Mouse (Mus musculus) G1E-ER4 (cell line): ENCODE measurements around the gene Stap2. TPM values are rescaled to one million over a fixed set of nuclear protein-coding genes. Genes with fewer than 3 reads are reported as not detected.

ENCODE experiments used
- GATA1 ChIP-seq: IDR thresholded peaks from one replicate; pipeline ENCODE4 v1.8.0; 2012; ENCODE audit warnings: low read length, inconsistent platforms
- polyA plus RNA-seq: library from polyadenylated mRNA; stranded (reverse); fragments of >175 nt; gene quantifications from 2 replicates; pipeline ENCODE4 v1.2.3, GENCODE M21; 2012

Stap2 gene
- polyA plus RNA-seq, 1 experiment: 0.06 TPM

GRCm38 (mm10) chr17:55959946-55960740, 45.2 kb downstream of the Stap2 start:
- TF ChIP-seq GATA1: no peak

DNA sequence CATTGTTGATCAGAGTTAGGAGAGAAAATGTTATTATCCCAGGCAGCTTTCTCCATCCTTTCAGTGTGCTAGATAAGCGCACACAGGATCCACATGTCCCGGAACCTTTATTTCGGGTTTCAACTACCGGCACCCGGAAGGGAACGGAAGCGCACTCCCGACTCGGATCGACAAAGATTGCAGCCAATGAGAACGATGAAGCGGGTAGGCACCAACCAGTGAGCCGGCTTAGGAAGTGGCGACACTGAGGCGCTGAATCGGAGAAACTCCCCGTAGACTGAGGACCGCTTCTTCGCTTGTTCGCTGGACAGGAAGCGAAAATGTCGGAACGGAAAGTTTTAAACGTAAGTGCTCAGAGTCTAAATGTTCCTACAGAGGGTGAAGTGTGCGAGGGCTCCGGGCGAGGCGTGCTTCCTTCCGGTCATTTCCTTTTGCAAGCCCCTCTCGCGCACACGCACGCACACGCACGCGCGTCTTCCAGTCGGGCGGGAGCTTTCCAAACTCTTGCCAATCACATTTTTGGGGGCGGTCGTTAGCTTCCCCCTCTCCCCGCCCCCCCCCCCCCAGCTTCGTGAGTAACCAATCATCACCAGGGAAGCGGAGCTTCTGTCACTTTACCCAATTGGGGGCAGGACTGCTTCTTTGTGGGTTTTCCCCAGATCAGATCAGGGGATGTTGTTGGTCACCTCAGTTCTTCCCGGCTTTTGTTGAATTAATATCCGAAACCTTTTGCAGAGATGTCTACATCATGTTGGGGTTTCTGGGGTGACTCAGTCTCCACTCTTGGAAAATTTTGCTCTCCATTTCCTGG, 46.3 kb downstream of the Stap2 start, which contains the start of gene Yju2:
Yju2 (plus strand) TSS at position 182 of the 811 bp plus-strand sequence.
- no peak for TF ChIP-seq GATA1

DNA sequence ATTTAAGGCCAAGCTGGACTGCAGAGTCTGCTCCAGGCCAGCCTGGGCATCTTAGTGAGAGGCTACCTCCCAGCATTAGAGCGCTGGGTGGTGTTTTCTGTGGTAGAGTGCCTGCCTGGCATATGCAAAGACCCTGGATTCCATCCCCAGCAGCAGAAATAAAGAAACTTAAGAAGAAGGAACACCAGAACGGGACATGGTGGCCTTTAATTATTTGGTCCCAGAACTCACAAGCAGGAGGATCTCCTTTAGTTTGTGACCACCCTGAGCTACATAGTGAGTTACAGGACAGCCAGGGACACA, 46.8 kb downstream of the Stap2 start:
- TF ChIP-seq GATA1: no peak

DNA sequence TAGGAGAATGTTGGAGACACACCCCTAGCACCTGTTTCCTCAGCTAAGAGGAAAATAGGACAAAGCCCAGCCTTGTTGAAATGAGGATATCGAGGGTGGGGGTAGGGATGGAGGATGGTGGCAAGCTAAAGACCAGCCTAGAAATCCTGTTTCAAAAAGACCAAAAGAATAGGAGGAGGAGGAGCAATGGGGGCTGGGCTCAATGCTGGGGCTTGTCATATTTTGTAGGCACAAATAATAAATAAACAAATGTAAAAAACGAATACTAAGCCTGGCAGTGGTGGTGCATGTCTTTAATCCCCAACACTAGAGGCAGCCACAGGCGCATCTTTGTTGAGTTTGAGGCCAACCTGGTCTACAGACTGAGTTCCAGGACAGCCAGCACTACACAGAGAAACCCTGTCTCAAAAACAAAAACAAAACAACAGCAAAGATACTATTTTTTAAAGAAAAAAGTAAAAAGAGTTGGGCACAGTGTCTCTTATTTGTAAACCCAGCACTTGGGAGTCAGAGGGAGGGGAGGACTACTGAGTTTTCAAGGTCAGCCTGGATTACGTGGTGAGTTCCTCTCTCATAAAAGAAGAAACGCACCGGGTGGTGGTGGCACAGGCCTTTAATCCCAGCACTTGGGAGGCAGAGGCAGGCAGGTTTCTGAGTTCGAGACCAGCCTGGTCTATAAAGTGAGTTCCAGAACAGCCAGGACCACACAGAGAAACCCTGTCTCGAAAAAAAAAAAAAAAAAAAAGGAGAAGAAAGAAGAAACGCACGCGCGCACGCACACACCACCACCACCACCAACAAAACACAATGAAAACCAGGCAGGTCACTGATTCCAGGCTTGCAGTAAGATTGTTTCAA, 47.4 kb downstream of the Stap2 start:
- no peak for TF ChIP-seq GATA1

GRCm38 (mm10) chr17:55957168-55957567, 48.2 kb downstream of the Stap2 start:
- no peak for TF ChIP-seq GATA1

GRCm38 (mm10) chr17:55956591-55956990, 48.8 kb downstream of the Stap2 start:
- no peak for TF ChIP-seq GATA1

GRCm38 (mm10) chr17:55956129-55956528, 49.3 kb downstream of the Stap2 start:
- TF ChIP-seq GATA1: no peak

DNA sequence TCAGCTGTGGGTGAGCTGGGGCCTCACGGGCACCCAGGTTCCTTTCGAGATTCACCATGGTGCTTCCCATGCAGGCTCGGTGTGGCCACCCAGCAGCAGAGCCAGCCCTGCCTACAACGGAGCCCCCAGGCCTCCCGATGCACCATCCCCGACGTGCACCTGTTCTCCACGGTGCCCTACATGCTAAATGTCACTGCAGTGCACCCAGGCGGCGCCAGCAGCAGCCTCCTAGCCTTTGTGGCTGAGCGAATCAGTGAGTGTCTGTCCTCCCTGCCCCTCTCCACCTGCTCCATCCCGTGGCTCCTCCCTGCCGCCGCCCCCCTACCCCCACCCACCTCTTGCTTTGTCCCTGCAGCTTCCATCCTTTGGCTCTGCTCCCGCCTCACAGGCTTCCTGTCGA, 51.2 kb downstream of the Stap2 start:
- TF ChIP-seq GATA1: no peak

GRCm38 (mm10) chr17:55953751-55954150, 51.6 kb downstream of the Stap2 start:
- no peak for TF ChIP-seq GATA1

- TF ChIP-seq GATA1: no peak
Observed at GRCm38 (mm10) chr17:55952447-55953027, 52.8 kb downstream of the Stap2 start, which contains the start of gene Ebi3. Ebi3 (plus strand) TSS chr17:55952640.

GRCm38 (mm10) chr17:55952041-55952440, 53.3 kb downstream of the Stap2 start:
- TF ChIP-seq GATA1: no peak

DNA sequence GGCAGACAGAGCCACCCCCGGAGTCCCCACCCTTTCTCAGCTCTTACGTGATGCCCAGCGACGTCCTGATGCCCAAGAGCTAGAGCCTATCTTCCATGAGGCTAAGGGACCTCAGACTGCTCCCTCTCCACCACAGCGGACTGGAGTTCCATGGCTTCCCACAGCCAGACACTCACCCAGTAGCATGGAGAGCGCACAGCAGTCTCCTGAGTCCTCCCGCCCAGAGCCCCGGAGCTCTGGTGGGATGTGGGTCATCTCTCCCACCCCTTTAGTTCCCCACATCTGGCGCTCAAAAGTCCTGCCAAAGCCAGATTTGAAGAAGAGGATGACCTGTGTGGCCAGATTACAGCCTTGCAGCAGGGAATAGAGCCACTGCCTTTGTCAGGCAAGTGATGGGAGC, 54.8 kb downstream of the Stap2 start:
- TF ChIP-seq GATA1: no peak

- TF ChIP-seq GATA1: no peak
Observed at GRCm38 (mm10) chr17:55949400-55949799, 56.0 kb downstream of the Stap2 start, which contains the start of gene Zfp119b. Zfp119b (minus strand) TSS chr17:55949500.

DNA sequence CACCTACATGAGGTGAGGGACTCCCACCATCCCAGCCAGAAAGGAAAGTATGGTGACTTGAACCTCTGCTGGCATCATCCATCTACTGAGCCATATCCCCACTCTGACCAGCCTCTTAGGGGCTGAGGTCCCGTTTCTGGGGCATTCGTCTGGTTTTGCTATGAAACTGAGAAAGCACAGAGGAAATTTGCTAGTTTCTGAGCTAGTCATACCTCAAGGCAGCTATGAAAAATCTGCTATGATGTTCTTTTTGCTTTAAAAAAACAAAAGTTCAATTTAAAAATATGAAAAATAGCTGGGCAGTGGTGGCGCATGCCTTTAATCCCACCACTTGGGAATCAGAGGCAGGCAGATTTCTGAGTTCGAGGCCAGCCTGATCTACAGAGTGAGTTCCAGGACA, 56.7 kb downstream of the Stap2 start:
- TF ChIP-seq GATA1: no peak

Other genes starting within 250 kb of the Stap2 start
- 0.19 and 0.22 TPM in 2 replicates for gene Zfp119a, start 126.7 kb downstream of the Stap2 start, polyA plus RNA-seq
- 1.4 and 2.0 TPM in 2 replicates for gene Zfp959, start 113.5 kb downstream of the Stap2 start, polyA plus RNA-seq
- 0.16 and 0.28 TPM in 2 replicates for gene Zfp119b, start 56.1 kb downstream of the Stap2 start, polyA plus RNA-seq
- gene Ebi3, start 52.9 kb downstream of the Stap2 start, polyA plus RNA-seq: 0.12 and 0.22 TPM in 2 replicates
- 35.7 and 46.0 TPM in 2 replicates for gene Yju2, start 46.5 kb downstream of the Stap2 start, polyA plus RNA-seq
- gene Shd, start 35.1 kb downstream of the Stap2 start, polyA plus RNA-seq: 0.13 and 0.19 TPM in 2 replicates
- gene Fsd1, start 19.1 kb downstream of the Stap2 start, polyA plus RNA-seq: not detected in 2 replicates
- 30.8 and 37.9 TPM in 2 replicates for gene Mpnd, start 127 bp upstream of the Stap2 start, polyA plus RNA-seq
- 73.8 and 78.3 TPM in 2 replicates for gene Sh3gl1, start 31.1 kb upstream of the Stap2 start, polyA plus RNA-seq
- gene Chaf1a, start 34.9 kb upstream of the Stap2 start, polyA plus RNA-seq: 95.0 and 102 TPM in 2 replicates
- gene Ubxn6, start 69.4 kb upstream of the Stap2 start, polyA plus RNA-seq: 34.7 and 37.8 TPM in 2 replicates
- 208 and 276 TPM in 2 replicates for gene Hdgfl2, start 74.0 kb upstream of the Stap2 start, polyA plus RNA-seq
- not detected in 2 replicates for gene Plin4, start 104.2 kb upstream of the Stap2 start, polyA plus RNA-seq
- not detected in 2 replicates for gene Plin5, start 112.0 kb upstream of the Stap2 start, polyA plus RNA-seq
- gene Lrg1, start 116.4 kb upstream of the Stap2 start, polyA plus RNA-seq: not detected in 2 replicates
- 0.70 and 0.81 TPM in 2 replicates for gene Sema6b, start 134.8 kb upstream of the Stap2 start, polyA plus RNA-seq
- 0.81 and 1.2 TPM in 2 replicates for gene Tnfaip8l1, start 156.9 kb upstream of the Stap2 start, polyA plus RNA-seq
- 36.2 and 42.7 TPM in 2 replicates for gene Mydgf, start 178.3 kb upstream of the Stap2 start, polyA plus RNA-seq
- 54.7 and 60.0 TPM in 2 replicates for gene Dpp9, start 213.3 kb upstream of the Stap2 start, polyA plus RNA-seq